Mouse (Mus musculus) regulatory T cell (primary cell): Measurements from ENCODE around the gene Alpl.

Source experiments
- in situ Hi-C: fragments of 300-600 bp; cut with MboI, MseI; formaldehyde crosslinking; loops from one replicate; pipeline ENCODE4 v1.15.1; 2025; ENCODE audit warnings: high pct_unique_total_duplicates

The Alpl gene

GRCm38 (mm10) chr4:137721563-137721962 is 74.6 kb downstream of the Alpl start:
- in situ Hi-C loops = no loop called here

- in situ Hi-C loops = no loop called here
These were observed 76.7 kb downstream of the Alpl start for GRCm38 (mm10) chr4:137719378-137720077.

GRCm38 (mm10) chr4:137717671-137718070 is 78.5 kb downstream of the Alpl start:
- in situ Hi-C loops = no loop called here

GRCm38 (mm10) chr4:137717005-137717404 is 79.2 kb downstream of the Alpl start:
- in situ Hi-C loops = no loop called here

- in situ Hi-C loops = no loop called here
These were observed 82.1 kb downstream of the Alpl start for GRCm38 (mm10) chr4:137714020-137714624.

- in situ Hi-C loops = no loop called here
These were observed 83.2 kb downstream of the Alpl start for GRCm38 (mm10) chr4:137712963-137713362.

- in situ Hi-C loops = no loop called here
These were observed 88.8 kb downstream of the Alpl start for GRCm38 (mm10) chr4:137707216-137707990.

- in situ Hi-C loops = no loop called here
These were observed 89.7 kb downstream of the Alpl start for GRCm38 (mm10) chr4:137706510-137706909.

GRCm38 (mm10) chr4:137705379-137705778 is 90.8 kb downstream of the Alpl start:
- in situ Hi-C loops = no loop called here

- in situ Hi-C loops = no loop called here
These were observed 91.6 kb downstream of the Alpl start for GRCm38 (mm10) chr4:137704561-137704960.

- in situ Hi-C loops = no loop called here
These were observed 93.1 kb downstream of the Alpl start for GRCm38 (mm10) chr4:137703077-137703476.

- in situ Hi-C loops = no loop called here
These were observed 95.2 kb downstream of the Alpl start for GRCm38 (mm10) chr4:137700960-137701359.

- in situ Hi-C loops = no loop called here
These were observed 96.6 kb downstream of the Alpl start for GRCm38 (mm10) chr4:137699264-137700211.

- in situ Hi-C loops = no loop called here
These were observed 97.9 kb downstream of the Alpl start for GRCm38 (mm10) chr4:137698076-137698985.

- in situ Hi-C loops = no loop called here
These were observed 98.9 kb downstream of the Alpl start for GRCm38 (mm10) chr4:137697156-137697885.

- in situ Hi-C loops = no loop called here
These were observed 100.3 kb downstream of the Alpl start for GRCm38 (mm10) chr4:137695900-137696299.

GRCm38 (mm10) chr4:137695300-137695699 is 100.9 kb downstream of the Alpl start:
- in situ Hi-C loops = no loop called here

GRCm38 (mm10) chr4:137692107-137692902 is 103.9 kb downstream of the Alpl start:
- in situ Hi-C loops = no loop called here
